Mouse (Mus musculus) ES-Bruce4 (cell line): ENCODE measurements around the gene 1700030K09Rik.

Experiments
- EP300 ChIP-seq: IDR thresholded peaks from 2 replicates; pipeline ENCODE4 v1.6.1; 2011; ENCODE audit warnings: low read depth, low read length; ENCODE audit not compliant: insufficient read depth
- POLR2A ChIP-seq: IDR thresholded peaks from one replicate; pipeline ENCODE4 v1.8.1; 2011; ENCODE audit warnings: low read length; ENCODE audit not compliant: insufficient read depth

DNA sequence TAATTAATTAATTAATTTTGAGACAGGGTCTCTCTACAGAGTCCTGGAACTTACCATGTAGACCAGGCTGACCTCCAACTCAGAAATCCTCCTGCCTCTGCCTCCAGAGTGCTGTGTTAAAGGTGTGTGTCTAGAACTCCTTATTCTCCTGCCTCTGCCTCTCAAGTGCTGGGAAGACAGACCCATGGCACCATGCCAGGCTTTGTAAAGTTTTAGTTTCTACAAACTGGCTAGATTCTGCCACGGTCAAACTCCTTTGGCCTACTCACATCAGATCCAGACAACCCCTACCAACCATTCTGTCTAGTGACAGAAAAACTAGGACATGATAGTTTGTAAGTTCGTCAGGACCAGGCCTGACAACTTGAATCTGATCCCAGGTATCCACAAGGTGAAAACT is 47.3 kb downstream of the 1700030K09Rik start:
- TF ChIP-seq EP300, result no peak
- no peak for TF ChIP-seq POLR2A
